Mouse (Mus musculus): Measurements from ENCODE around the gene Wscd2. TPM values are rescaled to one million over a fixed set of nuclear protein-coding genes. Genes with fewer than 3 reads are reported as not detected.

The Wscd2 gene
- polyA plus RNA-seq, 1 experiment from 2014 or later = 11.3 TPM

DNA sequence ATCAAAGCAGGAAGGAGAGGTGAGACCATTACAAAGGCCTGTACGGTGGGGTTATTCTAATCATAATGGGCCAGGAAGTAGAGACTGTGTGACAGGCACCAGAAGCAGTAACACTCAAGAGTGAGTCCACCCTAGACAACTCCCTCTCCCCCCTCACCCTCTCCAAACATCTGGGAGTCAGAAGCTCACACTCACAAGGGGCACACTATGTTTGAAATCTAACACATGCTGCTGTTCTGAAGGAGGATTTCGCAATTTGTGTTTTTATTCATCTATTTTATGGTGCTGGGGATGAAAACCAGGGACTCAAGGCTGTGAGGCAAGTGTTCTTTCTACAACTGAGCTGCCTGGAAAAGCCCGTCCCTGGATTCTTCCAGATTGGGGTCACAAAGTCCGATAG lies 114.6 kb downstream of the Wscd2 start:
- H3K9ac ChIP-seq (replicated peaks; ENCODE audit: low read depth, low read length) = no peak overlapping the region
- ATAC-seq = no peak
- 85% methylated on average over 4 of the region's 4 CpGs for WGBS

GRCm38 (mm10) chr5:113606121-113606520 lies 116.0 kb downstream of the Wscd2 start:
- H3K36me3 ChIP-seq (ENCODE audit: control insufficient read depth, insufficient read depth) = no peaks in the 10 kb centered on the region
- no peak for ATAC-seq
- WGBS = 72% methylated on average over 3 of the region's 3 CpGs
- H3K4me2 ChIP-seq (ENCODE audit: low read length) = no peak overlapping the region
- H3K27ac ChIP-seq (ENCODE audit: low read length) = no peak overlapping the region
- H3K9ac ChIP-seq (replicated peaks; ENCODE audit: low read depth, low read length) = no peak overlapping the region
- 0 out of 2 replicates have a peak, but pooled peaks cover 5% of the 10 kb centered on the region for H3K4me1 ChIP-seq (replicated peaks; ENCODE audit: control insufficient read depth, insufficient read depth, low read length)
- H3K4me3 ChIP-seq (replicated peaks; ENCODE audit: low read length) = no peak overlapping the region
- no peaks in the 10 kb centered on the region for H3K27me3 ChIP-seq (replicated peaks; ENCODE audit: control insufficient read depth, insufficient read depth, low read length)
- no peaks in the 10 kb centered on the region for H3K9me3 ChIP-seq (ENCODE audit: control insufficient read depth, low read length)

More for the DNA sequence above, 114.6 kb downstream of the Wscd2 start:
- Histone ChIP-seq H3K27me3 (replicated peaks; ENCODE audit: control insufficient read depth, insufficient read depth, low read length) (no peaks in the 10 kb centered on the region), H3K4me3 (replicated peaks; ENCODE audit: low read length) (no peak overlapping the region), H3K4me1 (replicated peaks; ENCODE audit: control insufficient read depth, insufficient read depth, low read length) (0 out of 2 replicates have a peak, but pooled peaks cover 5% of the 10 kb centered on the region), H3K36me3 (ENCODE audit: control insufficient read depth, insufficient read depth) (no peaks in the 10 kb centered on the region), H3K27ac (ENCODE audit: low read length) (no peak overlapping the region), H3K4me2 (ENCODE audit: low read length) (no peak overlapping the region), H3K9me3 (ENCODE audit: control insufficient read depth, low read length) (no peaks in the 10 kb centered on the region)

GRCm38 (mm10) chr5:113606961-113607785 lies 117.0 kb downstream of the Wscd2 start:
- Histone ChIP-seq H3K4me2 (ENCODE audit: low read length) (no peak overlapping the region), H3K9ac (replicated peaks; ENCODE audit: low read depth, low read length) (no peak overlapping the region), H3K9me3 (ENCODE audit: control insufficient read depth, low read length) (no peaks in the 10 kb centered on the region), H3K36me3 (ENCODE audit: control insufficient read depth, insufficient read depth) (no peaks in the 10 kb centered on the region), H3K4me3 (replicated peaks; ENCODE audit: low read length) (no peak overlapping the region), H3K27ac (ENCODE audit: low read length) (no peak overlapping the region), H3K27me3 (replicated peaks; ENCODE audit: control insufficient read depth, insufficient read depth, low read length) (no peaks in the 10 kb centered on the region), H3K4me1 (replicated peaks; ENCODE audit: control insufficient read depth, insufficient read depth, low read length) (0 out of 2 replicates have a peak, but pooled peaks cover 5% of the 10 kb centered on the region)
- no peak for ATAC-seq
- WGBS = 80% methylated on average over 8 of the region's 8 CpGs

GRCm38 (mm10) chr5:113607941-113608431 lies 117.9 kb downstream of the Wscd2 start:
- 0 out of 2 replicates have a peak, but pooled peaks cover 5% of the 10 kb centered on the region for H3K4me1 ChIP-seq (replicated peaks; ENCODE audit: control insufficient read depth, insufficient read depth, low read length)
- H3K9me3 ChIP-seq (ENCODE audit: control insufficient read depth, low read length) = no peaks in the 10 kb centered on the region
- H3K4me2 ChIP-seq (ENCODE audit: low read length) = no peak overlapping the region
- 31% methylated on average over 13 of the region's 13 CpGs for WGBS
- no peak overlapping the region for H3K27ac ChIP-seq (ENCODE audit: low read length)
- H3K27me3 ChIP-seq (replicated peaks; ENCODE audit: control insufficient read depth, insufficient read depth, low read length) = no peaks in the 10 kb centered on the region
- ATAC-seq = no peak
- no peak overlapping the region for H3K4me3 ChIP-seq (replicated peaks; ENCODE audit: low read length)
- no peaks in the 10 kb centered on the region for H3K36me3 ChIP-seq (ENCODE audit: control insufficient read depth, insufficient read depth)
- H3K9ac ChIP-seq (replicated peaks; ENCODE audit: low read depth, low read length) = no peak overlapping the region

- Histone ChIP-seq H3K36me3 (ENCODE audit: control insufficient read depth, insufficient read depth) (no peaks in the 10 kb centered on the region), H3K27me3 (replicated peaks; ENCODE audit: control insufficient read depth, insufficient read depth, low read length) (no peaks in the 10 kb centered on the region), H3K4me2 (ENCODE audit: low read length) (no peak overlapping the region), H3K4me3 (replicated peaks; ENCODE audit: low read length) (no peak overlapping the region), H3K9ac (replicated peaks; ENCODE audit: low read depth, low read length) (no peak overlapping the region), H3K27ac (ENCODE audit: low read length) (no peak overlapping the region), H3K9me3 (ENCODE audit: control insufficient read depth, low read length) (no peaks in the 10 kb centered on the region), H3K4me1 (replicated peaks; ENCODE audit: control insufficient read depth, insufficient read depth, low read length) (0 out of 2 replicates have a peak, but pooled peaks cover 5% of the 10 kb centered on the region)
- no peak for ATAC-seq
- WGBS = 85% methylated on average over 8 of the region's 8 CpGs
These were observed 118.4 kb downstream of the Wscd2 start for GRCm38 (mm10) chr5:113608511-113608910.

DNA sequence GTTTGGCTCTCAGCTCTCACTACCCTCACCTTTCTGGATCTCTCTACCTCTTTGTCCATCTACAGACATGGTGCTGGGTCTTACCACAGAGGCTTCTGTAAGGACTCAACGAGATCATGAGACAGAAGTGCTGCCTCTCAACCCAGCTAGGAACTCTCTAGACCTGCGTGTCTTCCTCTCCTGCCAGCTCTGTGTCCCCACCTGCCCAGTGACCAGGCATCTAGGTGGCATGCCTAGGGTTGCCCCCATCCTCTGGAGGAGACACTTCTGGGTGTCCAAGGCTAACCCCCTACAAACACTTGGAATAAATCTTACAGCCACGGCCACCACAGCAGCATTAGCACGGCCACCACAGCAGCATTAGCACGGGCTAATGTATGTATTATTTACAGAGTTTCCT lies 119.8 kb downstream of the Wscd2 start:
- Histone ChIP-seq H3K36me3 (ENCODE audit: control insufficient read depth, insufficient read depth) (no peaks in the 10 kb centered on the region), H3K27me3 (replicated peaks; ENCODE audit: control insufficient read depth, insufficient read depth, low read length) (no peaks in the 10 kb centered on the region), H3K4me1 (replicated peaks; ENCODE audit: control insufficient read depth, insufficient read depth, low read length) (0 out of 2 replicates have a peak, but pooled peaks cover 5% of the 10 kb centered on the region), H3K9ac (replicated peaks; ENCODE audit: low read depth, low read length) (no peak overlapping the region), H3K9me3 (ENCODE audit: control insufficient read depth, low read length) (no peaks in the 10 kb centered on the region), H3K4me3 (replicated peaks; ENCODE audit: low read length) (no peak overlapping the region), H3K4me2 (ENCODE audit: low read length) (no peak overlapping the region), H3K27ac (ENCODE audit: low read length) (no peak overlapping the region)
- no peak for ATAC-seq
- WGBS = 72% methylated on average over 5 of the region's 5 CpGs

DNA sequence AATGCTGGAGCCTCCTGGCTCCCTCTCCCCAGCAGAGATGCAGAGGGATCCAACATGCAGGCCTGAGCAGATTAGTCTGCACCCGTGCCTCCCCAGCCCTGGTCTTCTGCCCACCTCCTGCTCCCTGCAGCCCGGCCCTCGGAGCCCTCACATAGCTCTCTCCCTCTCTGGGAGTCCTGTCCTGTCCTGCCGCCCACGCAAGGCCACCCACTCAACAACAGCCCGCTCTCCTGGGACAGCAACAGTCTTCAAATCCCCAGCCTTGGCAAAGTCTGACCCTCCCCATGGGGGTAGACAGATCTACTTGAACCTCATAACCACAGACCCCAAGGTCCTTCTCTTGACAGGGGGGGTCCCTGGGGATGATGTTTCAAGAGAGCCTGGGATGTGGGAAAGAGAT lies 120.4 kb downstream of the Wscd2 start:
- 64% methylated on average over 6 of the region's 6 CpGs for WGBS
- H3K4me3 ChIP-seq (replicated peaks; ENCODE audit: low read length) = no peak overlapping the region
- no peak overlapping the region for H3K4me2 ChIP-seq (ENCODE audit: low read length)
- no peaks in the 10 kb centered on the region for H3K9me3 ChIP-seq (ENCODE audit: control insufficient read depth, low read length)
- H3K27me3 ChIP-seq (replicated peaks; ENCODE audit: control insufficient read depth, insufficient read depth, low read length) = no peaks in the 10 kb centered on the region
- ATAC-seq = no peak
- H3K9ac ChIP-seq (replicated peaks; ENCODE audit: low read depth, low read length) = no peak overlapping the region
- no peak overlapping the region for H3K27ac ChIP-seq (ENCODE audit: low read length)
- H3K36me3 ChIP-seq (ENCODE audit: control insufficient read depth, insufficient read depth) = no peaks in the 10 kb centered on the region
- H3K4me1 ChIP-seq (replicated peaks; ENCODE audit: control insufficient read depth, insufficient read depth, low read length) = 0 out of 2 replicates have a peak, but pooled peaks cover 5% of the 10 kb centered on the region

- Histone ChIP-seq H3K4me3 (replicated peaks; ENCODE audit: low read length) (no peak overlapping the region), H3K36me3 (ENCODE audit: control insufficient read depth, insufficient read depth) (no peaks in the 10 kb centered on the region), H3K27me3 (replicated peaks; ENCODE audit: control insufficient read depth, insufficient read depth, low read length) (no peaks in the 10 kb centered on the region), H3K9ac (replicated peaks; ENCODE audit: low read depth, low read length) (no peak overlapping the region), H3K9me3 (ENCODE audit: control insufficient read depth, low read length) (no peaks in the 10 kb centered on the region), H3K4me1 (replicated peaks; ENCODE audit: control insufficient read depth, insufficient read depth, low read length) (0 out of 2 replicates have a peak, but pooled peaks cover 5% of the 10 kb centered on the region), H3K4me2 (ENCODE audit: low read length) (no peak overlapping the region), H3K27ac (ENCODE audit: low read length) (no peak overlapping the region)
- ATAC-seq = no peak
- 74% methylated on average over 6 of the region's 6 CpGs for WGBS
These were observed 121.0 kb downstream of the Wscd2 start for GRCm38 (mm10) chr5:113611131-113611530.

DNA sequence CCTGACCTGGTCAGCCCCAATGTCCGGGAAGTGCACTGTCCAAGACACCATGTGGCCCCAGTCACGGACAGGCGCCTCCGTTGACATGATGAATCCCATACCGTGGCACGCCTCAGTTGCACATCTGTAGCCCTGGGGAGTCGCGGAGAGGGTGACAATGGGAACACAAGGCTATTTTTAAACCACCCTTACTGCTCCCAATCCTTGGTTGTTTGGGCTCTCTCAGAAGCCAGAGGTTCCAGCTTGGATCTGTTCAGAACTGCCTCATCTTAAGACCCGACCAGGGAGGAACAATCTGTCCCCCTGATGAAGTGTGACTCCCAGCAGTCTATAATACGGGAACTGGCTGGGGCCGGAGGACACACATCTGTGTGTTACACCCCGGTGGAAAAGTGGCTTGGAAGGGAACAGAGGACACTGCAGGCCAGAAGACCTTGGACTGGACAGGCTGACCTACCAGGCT lies 121.7 kb downstream of the Wscd2 start:
- Histone ChIP-seq H3K27ac (ENCODE audit: low read length) (no peak overlapping the region), H3K4me3 (replicated peaks; ENCODE audit: low read length) (no peak overlapping the region), H3K4me1 (replicated peaks; ENCODE audit: control insufficient read depth, insufficient read depth, low read length) (0 out of 2 replicates have a peak, but pooled peaks cover 5% of the 10 kb centered on the region), H3K36me3 (ENCODE audit: control insufficient read depth, insufficient read depth) (no peaks in the 10 kb centered on the region), H3K9ac (replicated peaks; ENCODE audit: low read depth, low read length) (no peak overlapping the region), H3K27me3 (replicated peaks; ENCODE audit: control insufficient read depth, insufficient read depth, low read length) (no peaks in the 10 kb centered on the region), H3K9me3 (ENCODE audit: control insufficient read depth, low read length) (no peaks in the 10 kb centered on the region), H3K4me2 (ENCODE audit: low read length) (no peak overlapping the region)
- WGBS = 84% methylated on average over 12 of the region's 12 CpGs
- no peak for ATAC-seq

All from forebrain, embryonic 16.5 days (tissue).